Comparison of ENCODE assay signal across 22 mouse cellular contexts in the genomic region with DNA sequence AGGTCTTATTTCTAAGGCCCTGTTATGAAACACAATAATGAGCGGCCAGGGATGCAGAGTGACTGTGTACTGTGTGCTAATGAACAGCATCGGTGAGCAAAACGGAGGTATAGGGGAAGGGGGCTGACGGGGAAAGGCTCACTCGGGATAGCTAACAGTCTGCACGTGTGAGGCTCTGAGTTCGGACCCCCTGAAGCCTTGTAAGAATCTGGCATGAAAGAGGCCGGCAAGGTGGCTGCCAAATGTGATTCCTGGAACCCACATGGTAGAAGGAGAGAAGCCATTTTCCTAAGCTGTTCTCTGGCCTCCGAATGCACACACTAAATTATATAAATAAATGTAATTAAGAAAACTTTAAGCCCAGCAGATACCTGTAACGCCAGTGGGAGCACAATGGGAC.
"Had no signal": no experiment of that assay in that cellular context is flagged by ENCODE, and none has a peak within 500 bp of the region (broad histone marks: within the 10 kb centered on the region; RNA-seq: fewer than 3 reads in every experiment).

No protein-coding gene starts in this region.

- H3K4me3 ChIP-seq: heart, adult 2 months; heart, embryonic 13.5 days; heart, embryonic 15.5 days; hindbrain, embryonic 12.5 days; kidney, embryonic 15.5 days; limb, embryonic 13.5 days; limb, embryonic 15.5 days; liver, embryonic 12.5 days had no signal

- ATAC-seq: intestine, embryonic 16.5 days; liver, embryonic 12.5 days had no signal

- H3K4me2 ChIP-seq: heart, embryonic 11.5 days; heart, embryonic 13.5 days; heart, embryonic 15.5 days; hindbrain, embryonic 12.5 days; kidney, embryonic 15.5 days; limb, embryonic 13.5 days; limb, embryonic 15.5 days; liver, embryonic 12.5 days had no signal

- H3K9ac ChIP-seq: heart, embryonic 13.5 days; heart, embryonic 15.5 days; hindbrain, embryonic 12.5 days; kidney, embryonic 15.5 days; limb, embryonic 13.5 days; limb, embryonic 15.5 days; liver, embryonic 12.5 days; liver, embryonic 14.5 days had no signal

- H3K9me3 ChIP-seq: heart, embryonic 15.5 days; hindbrain, embryonic 12.5 days; kidney, embryonic 15.5 days; limb, embryonic 15.5 days; liver, embryonic 12.5 days had no signal

- DNase-seq: gastrocnemius, postnatal 36 days; heart, adult 11 months; heart, adult 2 months; heart, postnatal 14 days; heart, postnatal 36 days; kidney, adult 11 months; kidney, adult 2 months; kidney, adult 9 months; kidney, postnatal 14 days; kidney, postnatal 36 days; layer of hippocampus, postnatal 36 days had no signal

- H3K27ac ChIP-seq: heart, adult 2 months; heart, embryonic 13.5 days; heart, embryonic 15.5 days; hindbrain, embryonic 12.5 days; kidney, embryonic 15.5 days; kidney, postnatal 0 days; limb, embryonic 13.5 days; limb, embryonic 15.5 days; liver, embryonic 12.5 days; liver, embryonic 14.5 days had no signal

- H3K4me1 ChIP-seq: heart, embryonic 13.5 days; heart, embryonic 15.5 days; liver, embryonic 12.5 days had no signal

- H3K36me3 ChIP-seq: heart, embryonic 13.5 days; heart, embryonic 15.5 days; hindbrain, embryonic 12.5 days; kidney, embryonic 15.5 days; limb, embryonic 13.5 days; limb, embryonic 15.5 days had no signal

- H3K27me3 ChIP-seq: heart, embryonic 13.5 days; heart, embryonic 15.5 days; hindbrain, embryonic 12.5 days; limb, embryonic 13.5 days; limb, embryonic 15.5 days; liver, embryonic 12.5 days had no signal
